Mouse (Mus musculus) G1E (cell line): Measurements from ENCODE around the gene Itpka. TPM values are rescaled to one million over a fixed set of nuclear protein-coding genes. Genes with fewer than 3 reads are reported as not detected.

Experiments
- ATAC-seq: 2 replicates; pipeline ENCODE4 v1.8.0; 2016; ENCODE audit warnings: mild to moderate bottlenecking; ENCODE audit not compliant: insufficient number of reproducible peaks, poor library complexity, low FRiP score, severe bottlenecking; ENCODE audit errors: extremely low read depth
- DNase-seq: peaks from one replicate; pipeline ENCODE4 v3.0.0; 2012; ENCODE audit warnings: low spot score
- H3K27me3 ChIP-seq: 2 replicates; pipeline ENCODE4 v1.6.1; 2012; ENCODE audit warnings: mild to moderate bottlenecking, low read length, inconsistent platforms; ENCODE audit not compliant: insufficient read depth
- H3K36me3 ChIP-seq: replicated peaks from 2 replicates; pipeline ENCODE3; 2012; ENCODE audit warnings: mild to moderate bottlenecking, inconsistent platforms
- H3K4me1 ChIP-seq: 2 replicates; pipeline ENCODE4 v1.6.1; 2012; ENCODE audit warnings: low read depth, low read length, inconsistent platforms, mixed read lengths; ENCODE audit not compliant: insufficient read depth
- H3K4me3 ChIP-seq: 2 replicates; pipeline ENCODE4 v1.5.1; 2012; ENCODE audit warnings: low read depth, mild to moderate bottlenecking, inconsistent platforms, low read length, moderate library complexity, mixed read lengths
- H3K9me3 ChIP-seq: replicated peaks from 2 replicates; pipeline ENCODE4 v1.6.1; 2012; ENCODE audit warnings: inconsistent platforms
- CTCF ChIP-seq: IDR thresholded peaks from 2 replicates; pipeline ENCODE4 v1.5.1; 2012; ENCODE audit warnings: low read depth, low read length, inconsistent platforms, mixed read lengths
- GATA1 ChIP-seq: IDR thresholded peaks from 2 replicates; pipeline ENCODE4 v1.6.1; 2012; ENCODE audit warnings: borderline replicate concordance, low read length, inconsistent platforms, mixed read lengths
- GATA2 ChIP-seq: IDR thresholded peaks from 2 replicates; pipeline ENCODE4 v1.6.1; 2012; ENCODE audit warnings: low read depth, low read length, inconsistent platforms, borderline replicate concordance
- POLR2AphosphoS5 ChIP-seq: IDR thresholded peaks from 2 replicates; pipeline ENCODE4 v1.6.1; 2012; ENCODE audit warnings: low read depth, low read length, inconsistent platforms; ENCODE audit not compliant: insufficient replicate concordance
- TAL1 ChIP-seq: conservative IDR thresholded peaks from 2 replicates; pipeline ENCODE4 v1.6.1; 2012; ENCODE audit warnings: low read depth, low read length, inconsistent platforms, mixed read lengths
- polyA plus RNA-seq: library from polyadenylated mRNA; stranded (reverse); fragments of >175 nt; gene quantifications from 2 replicates; pipeline ENCODE4 v1.2.3, GENCODE M21; 2012
- total RNA-seq, 2 experiments: library from RNA; stranded (forward) in 1 of 2; stranded (reverse) in 1 of 2; fragments of 200-1000 nt in 1 of 2; fragments of >200 nt in 1 of 2; fragmentation: Nextera tagmentation in 1 of 2; gene quantifications; 2 replicates each; pipeline ENCODE4 v1.2.3; 2014 to 2017

Gene Itpka
- total RNA-seq (2014; fragmentation: Nextera tagmentation) (0.39 TPM in 1 of 2 replicates, not detected in the other), total RNA-seq (2017) (0.22 and 0.52 TPM in 2 replicates), polyA plus RNA-seq (1.9 TPM in 2 replicates)

DNA sequence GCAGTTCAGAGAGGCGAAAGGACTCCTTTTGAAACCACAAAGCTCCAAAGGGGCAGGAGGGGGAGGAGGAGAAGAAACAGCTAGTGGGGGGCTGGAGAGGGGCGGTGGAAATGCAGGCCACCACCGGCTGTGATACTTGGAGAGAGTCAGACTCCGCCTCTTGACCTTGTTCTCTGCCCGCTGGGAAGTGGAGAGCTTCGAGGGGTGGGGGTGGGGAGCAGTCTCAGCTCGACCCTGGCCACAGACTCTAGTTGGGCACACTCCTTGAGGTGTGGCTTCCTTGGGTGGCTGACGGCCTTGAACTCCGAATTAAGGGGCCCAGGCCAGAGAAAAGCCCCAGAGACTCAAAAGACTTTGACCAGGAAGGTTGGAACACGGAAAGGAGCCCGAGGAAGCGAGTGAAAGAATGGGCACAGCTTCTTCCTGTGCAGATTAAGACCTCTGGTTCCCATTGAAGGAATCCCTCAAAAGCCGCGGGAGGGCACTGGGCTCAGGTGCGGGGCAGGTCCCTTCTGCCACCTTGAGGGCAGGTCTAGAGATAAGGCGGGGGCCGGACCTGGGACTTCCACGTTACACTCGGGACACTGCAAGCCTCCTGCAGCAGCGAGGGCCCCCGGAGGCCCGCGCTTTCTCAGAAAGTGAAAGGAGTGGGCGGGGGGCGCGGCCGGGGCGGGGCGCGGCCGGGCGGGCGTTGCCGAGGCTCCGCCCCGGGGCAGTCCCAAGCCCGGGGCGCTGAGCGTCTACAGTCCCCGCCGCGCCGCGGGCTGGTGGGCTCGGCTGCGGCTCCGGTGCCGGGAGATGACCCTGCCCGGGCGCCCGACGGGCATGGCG lies at the start of gene Itpka:
Gene Itpka, plus strand, starts transcription at position 757 of the 831 bp plus-strand sequence.
- H3K4me1 ChIP-seq, result peaks cover 64% of the 10 kb centered on the region

DNA sequence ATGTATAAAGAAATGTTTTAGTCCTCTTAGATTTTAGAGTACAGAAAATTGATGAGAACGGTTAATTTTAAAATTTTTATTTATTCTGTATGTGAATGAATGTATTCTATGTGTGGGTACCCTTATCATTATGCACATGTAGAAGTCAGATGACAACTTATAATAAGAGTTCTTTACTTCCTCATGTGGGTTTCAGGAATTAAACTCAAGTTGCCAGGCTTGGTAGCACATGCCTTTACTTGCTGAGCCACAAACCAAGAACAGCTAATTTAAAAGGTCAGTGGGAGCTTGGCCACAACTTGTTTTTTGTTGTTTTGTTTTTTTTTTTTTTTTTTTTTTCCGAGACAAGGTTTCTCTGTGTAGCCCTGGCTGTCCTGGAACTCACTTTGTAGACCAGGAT lies 47.3 kb upstream of the Itpka start:
- DNase-seq, result no peak
- Histone ChIP-seq H3K4me3 (no peak overlapping the region), H3K27me3 (no peaks in the 10 kb centered on the region), H3K36me3 (peaks cover 57% of the 10 kb centered on the region), H3K4me1 (peaks cover 4% of the 10 kb centered on the region), H3K9me3 (no peaks in the 10 kb centered on the region)
- no peak for TF ChIP-seq GATA2
- no peak for ATAC-seq

More for the DNA sequence above, at the start of gene Itpka:
- ATAC-seq, result peak; percentile 61
- H3K36me3 ChIP-seq, result peaks cover 2% of the 10 kb centered on the region
- DNase-seq, result peak; percentile 93
- H3K4me3 ChIP-seq, result peak within 1 kb of the TSS; percentile 83
- no peak for TF ChIP-seq POLR2AphosphoS5
- no peaks in the 10 kb centered on the region for H3K9me3 ChIP-seq
- H3K27me3 ChIP-seq, result peaks cover 28% of the 10 kb centered on the region

- DNase-seq (no peak), ATAC-seq (no peak)
- no peaks in the 10 kb centered on the region for H3K9me3 ChIP-seq
- no peak for TF ChIP-seq GATA2
- TF ChIP-seq CTCF, result no peak
- H3K36me3 ChIP-seq, result peaks cover 64% of the 10 kb centered on the region
- peaks cover 4% of the 10 kb centered on the region for H3K4me1 ChIP-seq
- H3K4me3 ChIP-seq, result no peak overlapping the region
- H3K27me3 ChIP-seq, result no peaks in the 10 kb centered on the region
Observed at GRCm38 (mm10) chr2:119696111-119696510, 46.0 kb upstream of the Itpka start.

- DNase-seq (no peak), ATAC-seq (no peak)
- H3K27me3 ChIP-seq, result no peaks in the 10 kb centered on the region
- peaks cover 58% of the 10 kb centered on the region for H3K36me3 ChIP-seq
- TF ChIP-seq TAL1 (no peak), GATA2 (no peak), GATA1 (no peak), CTCF (no peak), POLR2AphosphoS5 (no peak)
- no peak overlapping the region for H3K4me3 ChIP-seq
- no peaks in the 10 kb centered on the region for H3K9me3 ChIP-seq
- no peaks in the 10 kb centered on the region for H3K4me1 ChIP-seq
Observed at GRCm38 (mm10) chr2:119698472-119698871, 43.7 kb upstream of the Itpka start.

DNA sequence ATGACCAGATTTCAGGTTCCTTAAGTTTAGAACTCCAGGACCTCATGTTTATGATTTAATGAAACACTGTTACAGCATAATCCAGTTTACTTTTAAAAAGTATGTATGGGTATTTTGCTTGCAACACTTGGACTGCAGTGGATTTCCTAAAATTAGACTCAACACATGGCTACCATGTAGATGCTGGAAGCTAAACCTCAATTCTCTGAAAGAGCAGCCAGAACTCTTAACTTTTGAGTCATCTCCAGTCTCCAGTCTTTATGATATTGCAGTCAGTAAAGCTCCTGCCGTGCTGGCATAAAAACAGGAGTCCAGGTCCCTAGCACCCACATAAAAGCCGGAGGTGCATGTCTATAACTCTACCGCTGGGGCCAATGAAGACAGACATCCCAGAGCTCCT lies 42.2 kb upstream of the Itpka start:
- no peaks in the 10 kb centered on the region for H3K27me3 ChIP-seq
- no peak for ATAC-seq
- no peak overlapping the region for H3K4me3 ChIP-seq
- no peaks in the 10 kb centered on the region for H3K4me1 ChIP-seq
- DNase-seq, result no peak
- no peak for TF ChIP-seq GATA2
- peaks cover 62% of the 10 kb centered on the region for H3K36me3 ChIP-seq
- no peaks in the 10 kb centered on the region for H3K9me3 ChIP-seq

GRCm38 (mm10) chr2:119703171-119703570 lies 39.0 kb upstream of the Itpka start:
- TF ChIP-seq GATA2 (no peak), POLR2AphosphoS5 (no peak), CTCF (no peak), TAL1 (no peak), GATA1 (no peak)

DNA sequence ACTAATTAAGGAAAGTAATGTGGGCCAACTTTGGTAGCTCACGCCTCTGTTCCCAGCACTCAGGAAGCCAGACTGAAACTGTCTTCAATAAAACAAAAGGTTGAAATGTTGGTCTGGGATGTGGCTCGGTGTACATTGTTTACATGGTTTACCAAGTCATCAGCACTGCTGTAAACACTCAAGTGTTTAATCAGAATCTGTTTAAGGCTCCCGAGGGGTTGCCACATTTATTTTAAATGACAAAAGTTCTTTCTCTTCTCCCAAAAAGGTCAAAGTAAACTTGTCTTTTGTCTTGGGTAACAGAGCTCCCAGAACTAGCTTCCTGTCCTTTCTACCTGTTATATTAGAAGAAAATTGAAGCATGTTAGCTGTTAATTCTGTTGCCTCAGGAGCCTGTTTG lies 34.5 kb upstream of the Itpka start:
- H3K27me3 ChIP-seq, result no peaks in the 10 kb centered on the region
- H3K36me3 ChIP-seq, result peaks cover 70% of the 10 kb centered on the region
- no peak for DNase-seq
- no peak for ATAC-seq
- no peaks in the 10 kb centered on the region for H3K9me3 ChIP-seq
- no peaks in the 10 kb centered on the region for H3K4me1 ChIP-seq
- H3K4me3 ChIP-seq, result no peak overlapping the region
- TF ChIP-seq GATA2 (no peak), POLR2AphosphoS5 (no peak), TAL1 (no peak), CTCF (no peak), GATA1 (no peak)

More at GRCm38 (mm10) chr2:119703171-119703570, 39.0 kb upstream of the Itpka start:
- ATAC-seq (no peak), DNase-seq (no peak)
- H3K27me3 ChIP-seq, result no peaks in the 10 kb centered on the region
- no peaks in the 10 kb centered on the region for H3K9me3 ChIP-seq
- no peaks in the 10 kb centered on the region for H3K4me1 ChIP-seq
- H3K4me3 ChIP-seq, result no peak overlapping the region
- peaks cover 64% of the 10 kb centered on the region for H3K36me3 ChIP-seq
